Mouse (Mus musculus) forebrain, postnatal 0 days (tissue): ENCODE measurements at regions not wholly inside any gene's neighbourhood (a gene's known extent, or its start where the extent isn't known, plus 50 kb on each side); places are given as distances from the start of the nearest gene placed in this dataset.

ENCODE experiments used
- ATAC-seq: fragments of 200-750 bp; cut with Nextera tagmentation; 2 replicates; pipeline ENCODE4 v1.8.0; 2017; ENCODE audit warnings: mild to moderate bottlenecking, moderate library complexity
- DNase-seq: peaks from one replicate; pipeline ENCODE4 v3.0.0-alpha.2; 2015
- H3K27ac ChIP-seq: fragments of 300-500 bp; sonication (generic); 2 replicates; pipeline ENCODE4 v1.5.1; 2014; ENCODE audit warnings: low read depth, mild to moderate bottlenecking, antibody characterized with exemption, low read length, moderate library complexity, mixed read lengths
- H3K27me3 ChIP-seq: fragments of 300-500 bp; sonication (generic); 2 replicates; pipeline ENCODE4 v1.6.1; 2014; ENCODE audit warnings: mild to moderate bottlenecking, low read length, mixed read lengths; ENCODE audit not compliant: insufficient read depth
- H3K36me3 ChIP-seq: fragments of 300-500 bp; sonication (generic); 2 replicates; pipeline ENCODE4 v1.6.1; 2014; ENCODE audit warnings: mild to moderate bottlenecking, moderate library complexity; ENCODE audit not compliant: insufficient read depth
- H3K4me1 ChIP-seq: fragments of 300-500 bp; sonication (generic); 2 replicates; pipeline ENCODE4 v1.6.1; 2014; ENCODE audit warnings: antibody characterized with exemption; ENCODE audit not compliant: insufficient read depth
- H3K4me2 ChIP-seq: fragments of 300-500 bp; sonication (generic); 2 replicates; pipeline ENCODE4 v1.6.1; 2014; ENCODE audit warnings: low read depth, mild to moderate bottlenecking, moderate library complexity
- H3K4me3 ChIP-seq: fragments of 300-500 bp; sonication (generic); 2 replicates; pipeline ENCODE4 v1.5.1; 2014; ENCODE audit warnings: low read depth, low read length, mixed read lengths
- H3K9ac ChIP-seq: fragments of 300-500 bp; sonication (generic); 2 replicates; pipeline ENCODE4 v1.6.1; 2014; ENCODE audit warnings: mild to moderate bottlenecking
- H3K9me3 ChIP-seq: fragments of 300-500 bp; sonication (generic); 2 replicates; pipeline ENCODE4 v1.6.1; 2016; ENCODE audit warnings: low read length
- CTCF ChIP-seq: sonication (generic); IDR thresholded peaks from 2 replicates; pipeline ENCODE4 v1.5.1; 2016; ENCODE audit warnings: antibody characterized with exemption, control low read depth, low read depth
- WGBS: fragments of 180-500 bp; shearing (Covaris S2); extraction: QIAGEN DNeasy Blood & Tissue Kit; methylation state at CpG from one replicate; pipeline ENCODE4 v1.1.7; 2014; 5-methylcytosine and 5-hydroxymethylcytosine counted together

DNA sequence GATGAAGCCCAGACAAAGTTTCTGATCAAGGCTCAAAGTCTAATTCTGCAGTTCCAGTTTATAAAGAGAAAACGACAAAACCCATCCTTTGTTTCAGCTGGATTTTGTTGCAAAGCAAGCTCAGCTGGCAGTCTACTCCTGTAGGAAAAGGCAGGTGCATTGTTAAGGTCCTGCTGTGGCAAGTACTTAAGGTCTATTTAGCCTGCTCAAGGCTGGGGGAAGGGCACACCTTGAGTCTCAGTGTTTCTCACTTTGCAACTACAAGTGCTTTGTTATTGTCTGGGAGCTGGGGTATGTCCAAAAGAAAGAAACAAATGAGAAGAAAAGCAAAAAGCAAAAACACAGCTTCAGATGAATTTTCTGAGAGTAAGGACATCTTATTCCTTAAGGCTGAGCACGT is 136.0 kb upstream of the Cenpq start:
- Histone ChIP-seq H3K4me1 (no peaks in the 10 kb centered on the region), H3K9me3 (no peaks in the 10 kb centered on the region), H3K27me3 (no peaks in the 10 kb centered on the region), H3K27ac (no peak overlapping the region), H3K36me3 (no peaks in the 10 kb centered on the region), H3K4me2 (no peak overlapping the region), H3K9ac (no peak overlapping the region), H3K4me3 (no peak overlapping the region)
- ATAC-seq (no peak), DNase-seq (no peak)
- no peak for TF ChIP-seq CTCF
- WGBS: 21% methylated on average over 2 of the region's 2 CpGs
